Mouse (Mus musculus): ENCODE measurements at regions not wholly inside any gene's neighbourhood (a gene's known extent, or its start where the extent isn't known, plus 50 kb on each side); places are given as distances from the start of the nearest gene placed in this dataset.

GRCm38 (mm10) chr19:26258677-26259076 lies 346.2 kb upstream of the Smarca2 start:
- DNase-seq (ENCODE audit: low spot score in 2 of 2), result no peak

GRCm38 (mm10) chr19:26261530-26261929 lies 343.3 kb upstream of the Smarca2 start:
- no peak for DNase-seq (ENCODE audit: low spot score in 2 of 2)

- no peak for DNase-seq (ENCODE audit: low spot score in 2 of 2)
Observed at GRCm38 (mm10) chr19:26296360-26296759, 308.5 kb upstream of the Smarca2 start.

- DNase-seq (ENCODE audit: low spot score in 2 of 2), result no peak
Observed at GRCm38 (mm10) chr19:26308477-26309135, 296.2 kb upstream of the Smarca2 start.

GRCm38 (mm10) chr19:26318977-26319376 lies 285.9 kb upstream of the Smarca2 start:
- DNase-seq (ENCODE audit: low spot score in 2 of 2), result no peak

- DNase-seq (ENCODE audit: low spot score in 2 of 2), result no peak
Observed at GRCm38 (mm10) chr19:26323682-26324081, 281.2 kb upstream of the Smarca2 start.

- DNase-seq (ENCODE audit: low spot score in 2 of 2), result no peak
Observed at GRCm38 (mm10) chr19:26339120-26339519, 265.7 kb upstream of the Smarca2 start.

GRCm38 (mm10) chr19:26340155-26340554 lies 264.7 kb upstream of the Smarca2 start:
- no peak for DNase-seq (ENCODE audit: low spot score in 2 of 2)

GRCm38 (mm10) chr19:26355054-26355453 lies 249.8 kb upstream of the Smarca2 start:
- no peak for DNase-seq (ENCODE audit: low spot score in 2 of 2)

GRCm38 (mm10) chr19:26383961-26384381 lies 220.9 kb upstream of the Smarca2 start:
- DNase-seq (ENCODE audit: low spot score in 2 of 2), result no peak

- DNase-seq (ENCODE audit: low spot score in 2 of 2), result no peak
Observed at GRCm38 (mm10) chr19:26386075-26386474, 218.8 kb upstream of the Smarca2 start.

- DNase-seq (ENCODE audit: low spot score in 2 of 2), result no peak
Observed at GRCm38 (mm10) chr19:26412684-26413083, 192.2 kb upstream of the Smarca2 start.

GRCm38 (mm10) chr19:26414476-26415024 lies 190.3 kb upstream of the Smarca2 start:
- no peak for DNase-seq (ENCODE audit: low spot score in 2 of 2)

- no peak for DNase-seq (ENCODE audit: low spot score in 2 of 2)
Observed at GRCm38 (mm10) chr19:26419781-26420180, 185.1 kb upstream of the Smarca2 start.

- no peak for DNase-seq (ENCODE audit: low spot score in 2 of 2)
Observed at GRCm38 (mm10) chr19:26439163-26439562, 165.7 kb upstream of the Smarca2 start.

GRCm38 (mm10) chr19:26445309-26445708 lies 159.5 kb upstream of the Smarca2 start:
- no peak for DNase-seq (ENCODE audit: low spot score in 2 of 2)

- DNase-seq (ENCODE audit: low spot score in 2 of 2), result no peak
Observed at GRCm38 (mm10) chr19:26447427-26448023, 157.3 kb upstream of the Smarca2 start.

GRCm38 (mm10) chr19:26461712-26462111 lies 143.1 kb upstream of the Smarca2 start:
- DNase-seq (ENCODE audit: low spot score in 2 of 2), result no peak

- DNase-seq (ENCODE audit: low spot score in 2 of 2), result no peak
Observed at GRCm38 (mm10) chr19:26465228-26465627, 139.6 kb upstream of the Smarca2 start.

- no peak for DNase-seq (ENCODE audit: low spot score in 2 of 2)
Observed at GRCm38 (mm10) chr19:26466244-26466643, 138.6 kb upstream of the Smarca2 start.

GRCm38 (mm10) chr19:26467179-26467651 lies 137.6 kb upstream of the Smarca2 start:
- no peak for DNase-seq (ENCODE audit: low spot score in 2 of 2)

GRCm38 (mm10) chr19:26472659-26473058 lies 132.2 kb upstream of the Smarca2 start:
- no peak for DNase-seq (ENCODE audit: low spot score in 2 of 2)

GRCm38 (mm10) chr19:26473211-26473610 lies 131.6 kb upstream of the Smarca2 start:
- DNase-seq (ENCODE audit: low spot score in 2 of 2), result no peak

Measured in spleen, postnatal 4 days (tissue).